Mouse (Mus musculus) stomach, embryonic 15.5 days (tissue): Measurements from ENCODE around the gene Trmt44. TPM values are rescaled to one million over a fixed set of nuclear protein-coding genes. Genes with fewer than 3 reads are reported as not detected.
A peak's percentile ranks its signal among the peaks of the same experiment; 100 is the strongest.

Source experiments
- ATAC-seq: fragments of 200-750 bp; cut with Nextera tagmentation; 2 replicates; pipeline ENCODE4 v1.8.0; 2017; ENCODE audit warnings: low read depth, moderate number of reproducible peaks, moderate TSS enrichment; ENCODE audit not compliant: insufficient read depth, low FRiP score
- H3K27ac ChIP-seq: fragments of 300-500 bp; sonication (generic); 2 replicates; pipeline ENCODE4 v1.5.1; 2015; ENCODE audit warnings: mild to moderate bottlenecking, inconsistent platforms
- H3K27me3 ChIP-seq: fragments of 300-500 bp; sonication (generic); replicated peaks from 2 replicates; pipeline ENCODE4 v1.6.1; 2015; ENCODE audit warnings: inconsistent platforms
- H3K36me3 ChIP-seq: fragments of 300-500 bp; sonication (generic); 2 replicates; pipeline ENCODE4 v1.6.1; 2015; ENCODE audit warnings: inconsistent platforms
- H3K4me1 ChIP-seq: fragments of 300-500 bp; sonication (generic); 2 replicates; pipeline ENCODE4 v1.6.1; 2015; ENCODE audit warnings: inconsistent platforms
- H3K4me2 ChIP-seq: fragments of 300-500 bp; sonication (generic); 2 replicates; pipeline ENCODE4 v1.6.1; 2015; ENCODE audit warnings: mild to moderate bottlenecking, inconsistent platforms
- H3K4me3 ChIP-seq: fragments of 300-500 bp; sonication (generic); replicated peaks from 2 replicates; pipeline ENCODE4 v1.5.1; 2015; ENCODE audit warnings: inconsistent platforms
- H3K9ac ChIP-seq: fragments of 300-500 bp; sonication (generic); 2 replicates; pipeline ENCODE4 v1.6.1; 2015; ENCODE audit warnings: inconsistent platforms
- H3K9me3 ChIP-seq: fragments of 300-500 bp; sonication (generic); 2 replicates; pipeline ENCODE4 v1.6.1; 2016; ENCODE audit warnings: inconsistent platforms
- WGBS: fragments of 180-500 bp; shearing (Covaris S2); methylation state at CpG from one replicate; pipeline ENCODE4 v1.1.7; 2015; 5-methylcytosine and 5-hydroxymethylcytosine counted together
- polyA plus RNA-seq: library from polyadenylated mRNA; unstranded; fragments of >200 nt; fragmentation: Nextera tagmentation; extraction: Ambion mirVana; gene quantifications from 2 replicates; pipeline ENCODE4 v1.2.1, GENCODE M21; 2015

Gene Trmt44
- polyA plus RNA-seq, 1 experiment from 2014 or later = 7.4 TPM

GRCm38 (mm10) chr5:35536271-35536670, 38.6 kb downstream of the Trmt44 start:
- Histone ChIP-seq H3K4me1 (peaks cover 6% of the 10 kb centered on the region; the same call in 1 of the 2 replicates), H3K9me3 (no peaks in the 10 kb centered on the region), H3K4me2 (no peak overlapping the region), H3K4me3 (no peak overlapping the region), H3K36me3 (no peaks in the 10 kb centered on the region), H3K27ac (no peak overlapping the region), H3K27me3 (no peaks in the 10 kb centered on the region), H3K9ac (no peak overlapping the region)
- ATAC-seq = no peak
- 59% methylated on average over 3 of the region's 3 CpGs for WGBS

DNA sequence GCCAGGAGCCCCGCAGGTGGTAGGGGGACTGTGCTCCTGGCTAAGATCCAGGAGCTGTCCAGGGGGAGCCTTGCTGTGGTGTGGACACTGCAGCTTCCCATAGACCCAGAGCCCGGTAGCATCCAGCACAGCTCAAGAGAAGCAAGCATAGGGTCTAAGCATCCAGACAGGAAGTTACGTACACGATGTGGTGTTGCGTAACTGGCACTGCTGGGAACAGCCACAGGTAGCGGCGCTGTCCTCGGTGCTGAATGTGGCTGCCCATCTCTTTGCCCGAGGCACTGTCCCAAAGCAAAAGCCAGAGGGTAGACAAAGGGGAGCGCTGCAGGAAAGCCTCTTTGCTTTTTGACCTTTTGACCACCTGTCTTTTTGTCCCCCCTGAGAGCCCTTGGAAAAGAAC, 43.3 kb downstream of the Trmt44 start:
- Histone ChIP-seq H3K4me1 (no peaks in the 10 kb centered on the region), H3K27me3 (no peaks in the 10 kb centered on the region), H3K4me3 (no peak overlapping the region), H3K4me2 (no peak overlapping the region), H3K9ac (no peak overlapping the region), H3K36me3 (no peaks in the 10 kb centered on the region), H3K27ac (no peak overlapping the region), H3K9me3 (no peaks in the 10 kb centered on the region)
- no peak for ATAC-seq
- WGBS = 12% methylated on average over 10 of the region's 10 CpGs

GRCm38 (mm10) chr5:35530442-35530841, 44.4 kb downstream of the Trmt44 start:
- WGBS = 16% methylated on average over 4 of the region's 4 CpGs
- Histone ChIP-seq H3K4me3 (no peak overlapping the region), H3K36me3 (no peaks in the 10 kb centered on the region), H3K4me1 (peaks cover 7% of the 10 kb centered on the region), H3K27ac (no peak overlapping the region), H3K9me3 (no peaks in the 10 kb centered on the region), H3K9ac (no peak overlapping the region), H3K4me2 (no peak overlapping the region), H3K27me3 (0 out of 2 replicates have a peak, but pooled peaks cover 4% of the 10 kb centered on the region)
- no peak for ATAC-seq

GRCm38 (mm10) chr5:35525469-35526123, 49.3 kb downstream of the Trmt44 start, which contains the start of gene Cpz:
Gene Cpz, minus strand, starts transcription at chr5:35525698.
- WGBS = 3% methylated on average over 29 of the region's 29 CpGs
- Histone ChIP-seq H3K27me3 (peaks cover 21% of the 10 kb centered on the region), H3K4me2 (peak within 1 kb of the TSS; percentile 54), H3K36me3 (no peaks in the 10 kb centered on the region), H3K9me3 (no peaks in the 10 kb centered on the region), H3K9ac (no peak within 1 kb of the TSS), H3K4me1 (peaks cover 12% of the 10 kb centered on the region), H3K27ac (no peak within 1 kb of the TSS), H3K4me3 (peak within 1 kb of the TSS; percentile 31)
- ATAC-seq = peak; percentile 72

GRCm38 (mm10) chr5:35524381-35524780, 50.5 kb downstream of the Trmt44 start:
- H3K4me3 ChIP-seq = no peak overlapping the region
- H3K36me3 ChIP-seq = no peaks in the 10 kb centered on the region
- H3K9ac ChIP-seq = no peak overlapping the region
- H3K9me3 ChIP-seq = no peaks in the 10 kb centered on the region
- ATAC-seq = no peak
- H3K4me2 ChIP-seq = peak overlapping the region; percentile 54; the same call in 1 of the 2 replicates
- H3K27ac ChIP-seq = no peak overlapping the region
- 74% methylated on average over 2 of the region's 2 CpGs for WGBS
- peaks cover 21% of the 10 kb centered on the region for H3K27me3 ChIP-seq
- peaks cover 12% of the 10 kb centered on the region for H3K4me1 ChIP-seq

DNA sequence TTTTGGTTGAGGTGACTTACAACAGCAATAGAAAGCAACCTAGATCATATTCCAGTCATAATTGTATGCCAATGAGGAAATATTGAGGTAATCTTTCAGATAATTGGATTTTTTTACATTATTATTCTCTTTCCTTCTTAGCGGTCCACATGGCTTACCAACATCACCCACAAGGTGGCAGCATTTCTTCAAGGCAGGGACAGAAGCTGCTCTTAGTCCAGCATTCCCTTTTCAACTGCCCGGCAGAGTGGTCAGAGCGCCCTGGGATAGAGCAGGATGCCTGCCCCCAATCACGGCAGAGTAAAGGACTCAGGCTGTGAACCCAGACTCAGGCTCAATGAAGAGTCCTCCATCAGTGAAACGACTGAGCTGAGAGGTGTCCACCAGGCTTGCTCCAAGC, 51.1 kb downstream of the Trmt44 start:
- Histone ChIP-seq H3K36me3 (no peaks in the 10 kb centered on the region), H3K4me2 (no peak overlapping the region), H3K27ac (no peak overlapping the region), H3K4me3 (no peak overlapping the region), H3K9me3 (no peaks in the 10 kb centered on the region), H3K27me3 (peaks cover 21% of the 10 kb centered on the region), H3K9ac (no peak overlapping the region), H3K4me1 (peaks cover 12% of the 10 kb centered on the region)
- ATAC-seq = no peak
- WGBS = 4% methylated on average over 5 of the region's 5 CpGs

GRCm38 (mm10) chr5:35516781-35517180, 58.1 kb downstream of the Trmt44 start:
- Histone ChIP-seq H3K9ac (no peak overlapping the region), H3K9me3 (no peaks in the 10 kb centered on the region), H3K4me1 (no peaks in the 10 kb centered on the region), H3K4me2 (no peak overlapping the region), H3K27ac (no peak overlapping the region), H3K36me3 (no peaks in the 10 kb centered on the region), H3K4me3 (no peak overlapping the region), H3K27me3 (no peaks in the 10 kb centered on the region)
- 77% methylated on average over 11 of the region's 11 CpGs for WGBS
- ATAC-seq = no peak

DNA sequence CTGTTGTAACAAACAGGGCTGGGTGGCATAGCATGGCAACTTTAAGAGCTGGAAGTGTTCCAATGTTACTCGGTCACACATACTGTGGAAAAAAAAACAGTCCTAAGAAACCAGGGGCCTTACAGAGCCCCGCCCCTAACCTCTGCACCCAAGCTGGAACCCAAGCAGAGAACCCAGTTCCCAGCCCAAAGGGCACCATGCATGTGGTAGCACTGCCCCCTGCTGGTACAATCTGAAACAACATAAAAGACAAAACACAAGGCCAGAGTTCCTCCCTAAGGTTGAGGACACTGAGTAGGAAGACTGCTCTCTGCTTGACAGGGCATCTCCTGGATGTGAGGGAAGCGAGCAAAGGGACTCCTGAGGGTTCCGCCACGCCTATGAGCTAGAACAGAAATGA, 64.3 kb downstream of the Trmt44 start:
- H3K4me1 ChIP-seq = no peaks in the 10 kb centered on the region

More for the DNA sequence above, 64.3 kb downstream of the Trmt44 start:
- no peak overlapping the region for H3K4me2 ChIP-seq
- WGBS = 16% methylated on average over 5 of the region's 5 CpGs
- H3K4me3 ChIP-seq = no peak overlapping the region
- no peaks in the 10 kb centered on the region for H3K36me3 ChIP-seq
- H3K27me3 ChIP-seq = no peaks in the 10 kb centered on the region
- no peak overlapping the region for H3K9ac ChIP-seq
- H3K27ac ChIP-seq = no peak overlapping the region
- no peaks in the 10 kb centered on the region for H3K9me3 ChIP-seq
- ATAC-seq = no peak

Other genes with a start within 250 kb of the Trmt44 start
- 0.36 TPM in 1 of 2 replicates, not detected in the other for gene Hmx1, start 186.0 kb downstream of the Trmt44 start, polyA plus RNA-seq
- gene Cpz, start 49.4 kb downstream of the Trmt44 start, polyA plus RNA-seq = 8.3 and 10.8 TPM in 2 replicates
- 12.3 and 13.2 TPM in 2 replicates for gene Acox3, start 8.0 kb upstream of the Trmt44 start, polyA plus RNA-seq
- gene Htra3, start 104.7 kb upstream of the Trmt44 start, polyA plus RNA-seq = 54.7 and 54.9 TPM in 2 replicates
- 6.5 and 7.4 TPM in 2 replicates for gene Sh3tc1, start 164.9 kb upstream of the Trmt44 start, polyA plus RNA-seq
- gene Ablim2, start 182.8 kb upstream of the Trmt44 start, polyA plus RNA-seq = 2.8 and 3.4 TPM in 2 replicates